Mouse (Mus musculus): ENCODE measurements around the gene Rhox2a.
"Not testable (repeated sequence)": the region's sequence is repeated elsewhere in the genome, so short reads cannot be mapped to it uniquely, and the experiment has no call there.

Gene Rhox2a

GRCm38 (mm10) chrX:37244676-37245075 is at the start of gene Rhox2a:
Gene Rhox2a, plus strand, starts transcription at chrX:37244976.
- DNase-seq (ENCODE audit: low spot score) = not testable (repeated sequence)

- DNase-seq (ENCODE audit: low spot score) = no peak
Measured at GRCm38 (mm10) chrX:37198676-37199075, 46.1 kb upstream of the Rhox2a start.

GRCm38 (mm10) chrX:37210941-37211340 is 33.8 kb upstream of the Rhox2a start, which contains the start of gene Gm9:
Gene Gm9, minus strand, starts transcription at chrX:37211041.
- no peak for DNase-seq (ENCODE audit: low spot score)

- DNase-seq (ENCODE audit: low spot score) = not testable (repeated sequence)
Measured at GRCm38 (mm10) chrX:37222158-37222557, 22.6 kb upstream of the Rhox2a start, which contains the start of gene Rhox1. Gene Rhox1, minus strand, starts transcription at chrX:37222258.

GRCm38 (mm10) chrX:37249619-37250018 is 4.8 kb downstream of the Rhox2a start, which contains the start of gene Rhox3a:
Gene Rhox3a, plus strand, starts transcription at chrX:37249919.
- DNase-seq (ENCODE audit: low spot score) = not testable (repeated sequence)

- not testable (repeated sequence) for DNase-seq (ENCODE audit: low spot score)
Measured at GRCm38 (mm10) chrX:37265038-37265437, 20.3 kb downstream of the Rhox2a start, which contains the start of gene Rhox4a. Gene Rhox4a, plus strand, starts transcription at chrX:37265338.

Data from MN1 (cell line).